Mouse (Mus musculus) liver, adult (tissue): ENCODE measurements at regions not wholly inside any gene's neighbourhood (a gene's known extent, or its start where the extent isn't known, plus 50 kb on each side); places are given as distances from the start of the nearest gene placed in this dataset.

Experiments used
- GATA4 ChIP-seq: IDR thresholded peaks from 2 replicates; pipeline ENCODE4 v1.6.1; 2014; ENCODE audit warnings: mild to moderate bottlenecking, low read length; ENCODE audit not compliant: insufficient replicate concordance

- no peak for TF ChIP-seq GATA4
Observed at GRCm38 (mm10) chr4:105996893-105997630, 207.4 kb downstream of the Gm12728 start.

GRCm38 (mm10) chr4:106002516-106002915 lies 212.8 kb downstream of the Gm12728 start:
- TF ChIP-seq GATA4: no peak

GRCm38 (mm10) chr4:106005936-106006335 lies 216.3 kb downstream of the Gm12728 start:
- TF ChIP-seq GATA4: no peak

DNA sequence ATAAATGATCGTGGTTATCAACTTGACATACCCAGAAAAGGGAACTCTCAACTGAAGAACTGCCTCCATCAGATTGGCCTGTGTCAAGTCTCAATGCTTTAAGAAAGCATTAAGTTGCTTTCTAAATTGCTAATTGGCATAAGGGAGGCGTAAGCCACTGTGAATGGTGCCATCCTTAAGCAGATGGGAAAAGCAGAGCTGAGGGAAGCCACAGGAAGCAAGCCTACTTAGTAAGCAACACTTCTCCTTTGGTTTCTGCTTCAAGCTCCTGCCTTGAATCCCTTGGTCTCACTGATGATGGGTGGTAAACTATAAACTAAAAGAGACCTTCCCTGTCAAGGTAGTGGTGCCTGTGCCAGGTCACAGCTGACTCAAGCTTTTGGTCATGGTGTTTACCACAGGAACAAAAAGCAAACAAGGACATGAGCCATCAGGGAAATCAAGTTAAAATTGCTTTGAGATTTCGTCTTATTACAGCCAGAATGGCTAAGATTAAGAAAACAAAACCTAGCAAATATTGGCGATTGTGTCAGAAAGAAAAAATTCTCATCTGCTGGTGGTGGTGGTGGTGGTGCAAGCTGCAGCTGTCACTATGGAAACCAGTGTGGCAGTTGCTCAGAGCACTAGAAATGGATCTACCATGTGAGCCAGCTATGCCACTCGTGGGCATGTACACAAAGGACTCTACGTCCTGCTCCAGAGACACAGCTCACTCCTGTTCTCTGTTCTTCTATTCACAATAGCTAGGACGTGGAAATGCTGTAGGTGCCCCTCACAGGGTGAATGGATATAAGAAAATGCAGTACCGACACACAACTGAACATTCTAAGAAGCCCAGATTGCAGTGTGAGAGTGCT lies 217.9 kb downstream of the Gm12728 start:
- no peak for TF ChIP-seq GATA4

DNA sequence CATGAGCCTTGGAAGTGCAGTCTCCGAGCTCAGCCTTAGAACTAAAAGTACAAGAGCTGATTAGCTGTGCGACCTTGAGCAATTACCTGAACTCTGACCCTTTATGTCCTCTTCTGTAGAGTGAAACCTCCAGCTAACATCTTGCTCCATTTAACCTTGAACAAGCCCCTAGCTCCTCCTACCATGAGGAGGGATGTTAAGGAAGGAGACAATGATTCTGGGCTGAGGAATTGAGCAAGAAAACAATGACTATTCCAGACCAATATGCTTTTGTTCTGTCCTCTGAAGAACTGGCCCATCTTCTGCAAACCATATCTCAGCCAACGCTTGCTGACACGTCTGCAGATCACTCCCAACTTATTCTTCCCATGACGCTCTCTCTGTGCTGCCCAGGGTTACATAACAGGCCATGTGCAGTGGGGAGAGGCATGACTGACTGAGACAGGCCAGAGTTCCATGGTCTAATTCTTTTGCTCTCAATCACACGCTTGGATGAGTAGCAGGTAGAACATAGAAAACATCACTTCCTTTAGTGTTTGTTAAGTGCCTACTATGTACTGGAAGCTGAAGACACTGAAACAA lies 227.5 kb downstream of the Gm12728 start:
- no peak for TF ChIP-seq GATA4

- no peak for TF ChIP-seq GATA4
Observed at GRCm38 (mm10) chr4:106018936-106019335, 229.3 kb downstream of the Gm12728 start.

GRCm38 (mm10) chr4:106020338-106020737 lies 230.7 kb downstream of the Gm12728 start:
- no peak for TF ChIP-seq GATA4

GRCm38 (mm10) chr4:106024591-106024990 lies 234.9 kb downstream of the Gm12728 start:
- no peak for TF ChIP-seq GATA4

- no peak for TF ChIP-seq GATA4
Observed at GRCm38 (mm10) chr4:106025966-106026637, 236.4 kb downstream of the Gm12728 start.

GRCm38 (mm10) chr4:106040376-106040775 lies 250.7 kb downstream of the Gm12728 start:
- no peak for TF ChIP-seq GATA4

GRCm38 (mm10) chr4:106042456-106042855 lies 252.8 kb downstream of the Gm12728 start:
- no peak for TF ChIP-seq GATA4

- no peak for TF ChIP-seq GATA4
Observed at GRCm38 (mm10) chr4:106043661-106044060, 254.0 kb downstream of the Gm12728 start.

GRCm38 (mm10) chr4:106048053-106048452 lies 258.4 kb downstream of the Gm12728 start:
- no peak for TF ChIP-seq GATA4

DNA sequence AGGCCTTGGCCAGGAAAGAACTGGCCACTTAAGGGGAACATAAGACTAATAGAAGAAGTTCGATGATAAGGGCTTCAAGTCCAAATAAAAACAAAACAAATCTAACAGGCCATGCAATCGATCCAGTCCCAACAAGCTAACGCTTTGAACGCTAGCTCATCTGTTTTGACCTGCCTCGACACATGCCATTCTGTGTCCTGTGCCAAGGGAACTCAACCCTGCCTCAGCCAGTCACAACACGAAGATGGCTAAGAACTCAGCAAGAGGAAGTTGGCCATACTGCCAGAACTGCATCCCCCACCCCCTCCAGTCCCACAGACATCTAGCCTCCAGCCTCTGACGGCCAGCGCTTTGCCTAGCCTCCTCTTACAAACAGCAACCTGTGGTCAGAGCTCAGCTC lies 259.1 kb downstream of the Gm12728 start:
- no peak for TF ChIP-seq GATA4

DNA sequence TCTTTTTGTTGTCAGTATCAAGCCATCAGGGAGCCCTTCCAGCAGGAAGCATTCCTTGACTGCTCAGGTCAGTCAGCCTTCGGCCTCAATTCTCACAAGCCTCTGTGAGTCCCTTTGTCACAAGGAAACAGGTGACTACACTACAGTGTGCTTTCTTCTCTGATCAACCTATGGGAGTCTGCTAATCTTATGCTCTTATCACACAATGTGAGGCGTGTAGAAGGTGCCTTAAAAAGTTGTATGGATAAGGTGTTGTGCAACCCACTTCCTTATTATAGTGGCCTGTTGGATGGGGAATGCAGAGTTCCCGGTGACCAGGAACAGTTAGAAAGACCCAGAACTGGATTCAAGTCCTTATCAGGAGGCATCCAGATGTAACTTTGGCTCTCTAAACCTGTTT lies 260.2 kb downstream of the Gm12728 start:
- TF ChIP-seq GATA4: no peak
